Mouse (Mus musculus): ENCODE results near the gene St8sia6. TPM values are rescaled to one million over a fixed set of nuclear protein-coding genes. Genes with fewer than 3 reads are reported as not detected.

Gene St8sia6
- polyA plus RNA-seq, 1 experiment from 2014 or later: 1.7 TPM

GRCm38 (mm10) chr2:13751691-13752090, 42.2 kb downstream of the St8sia6 start:
- H3K4me1 ChIP-seq: no peaks in the 10 kb centered on the region
- no peak for DNase-seq (ENCODE audit: low spot score)
- no peaks in the 10 kb centered on the region for H3K27me3 ChIP-seq (replicated peaks; ENCODE audit: low read depth, poor library complexity, severe bottlenecking)
- H3K9me3 ChIP-seq: no peaks in the 10 kb centered on the region
- WGBS: 82% methylated on average over 1 of the region's 1 CpGs
- H3K36me3 ChIP-seq (replicated peaks): no peaks in the 10 kb centered on the region
- no peak overlapping the region for H3K27ac ChIP-seq (replicated peaks)
- no peak overlapping the region for H3K4me3 ChIP-seq

GRCm38 (mm10) chr2:13750777-13751176, 43.1 kb downstream of the St8sia6 start:
- Histone ChIP-seq H3K9me3 (no peaks in the 10 kb centered on the region), H3K4me1 (no peaks in the 10 kb centered on the region), H3K36me3 (replicated peaks) (no peaks in the 10 kb centered on the region), H3K27ac (replicated peaks) (no peak overlapping the region), H3K27me3 (replicated peaks; ENCODE audit: low read depth, poor library complexity, severe bottlenecking) (no peaks in the 10 kb centered on the region), H3K4me3 (no peak overlapping the region)
- no peak for DNase-seq (ENCODE audit: low spot score)
- 79% methylated on average over 1 of the region's 1 CpGs for WGBS

- no peak overlapping the region for H3K27ac ChIP-seq (replicated peaks)
- no peaks in the 10 kb centered on the region for H3K4me1 ChIP-seq
- no peaks in the 10 kb centered on the region for H3K36me3 ChIP-seq (replicated peaks)
- no peak for DNase-seq (ENCODE audit: low spot score)
- no peak overlapping the region for H3K4me3 ChIP-seq
- no peaks in the 10 kb centered on the region for H3K27me3 ChIP-seq (replicated peaks; ENCODE audit: low read depth, poor library complexity, severe bottlenecking)
- 66% methylated on average over 1 of the region's 1 CpGs for WGBS
- H3K9me3 ChIP-seq: no peaks in the 10 kb centered on the region
Measured at GRCm38 (mm10) chr2:13750089-13750488, 43.8 kb downstream of the St8sia6 start.

- Histone ChIP-seq H3K36me3 (replicated peaks) (no peaks in the 10 kb centered on the region), H3K27me3 (replicated peaks; ENCODE audit: low read depth, poor library complexity, severe bottlenecking) (no peaks in the 10 kb centered on the region), H3K4me1 (no peaks in the 10 kb centered on the region), H3K4me3 (no peak overlapping the region), H3K9me3 (no peaks in the 10 kb centered on the region), H3K27ac (replicated peaks) (no peak overlapping the region)
- no peak for DNase-seq (ENCODE audit: low spot score)
- WGBS: 83% methylated on average over 1 of the region's 1 CpGs
Measured at GRCm38 (mm10) chr2:13749176-13749575, 44.7 kb downstream of the St8sia6 start.

GRCm38 (mm10) chr2:13747576-13747975, 46.3 kb downstream of the St8sia6 start:
- 95% methylated on average over 1 of the region's 1 CpGs for WGBS
- Histone ChIP-seq H3K27me3 (replicated peaks; ENCODE audit: low read depth, poor library complexity, severe bottlenecking) (no peaks in the 10 kb centered on the region), H3K9me3 (no peaks in the 10 kb centered on the region), H3K36me3 (replicated peaks) (no peaks in the 10 kb centered on the region), H3K4me3 (no peak overlapping the region), H3K4me1 (no peaks in the 10 kb centered on the region), H3K27ac (replicated peaks) (no peak overlapping the region)
- DNase-seq (ENCODE audit: low spot score): no peak

GRCm38 (mm10) chr2:13746023-13746422, 47.8 kb downstream of the St8sia6 start:
- no peaks in the 10 kb centered on the region for H3K4me1 ChIP-seq
- no peaks in the 10 kb centered on the region for H3K9me3 ChIP-seq
- H3K27ac ChIP-seq (replicated peaks): no peak overlapping the region
- no peaks in the 10 kb centered on the region for H3K36me3 ChIP-seq (replicated peaks)
- no peak for DNase-seq (ENCODE audit: low spot score)
- no peaks in the 10 kb centered on the region for H3K27me3 ChIP-seq (replicated peaks; ENCODE audit: low read depth, poor library complexity, severe bottlenecking)
- WGBS: 75% methylated on average over 1 of the region's 1 CpGs
- H3K4me3 ChIP-seq: no peak overlapping the region

- 59% methylated on average over 7 of the region's 7 CpGs for WGBS
- no peaks in the 10 kb centered on the region for H3K9me3 ChIP-seq
- H3K27ac ChIP-seq (replicated peaks): no peak overlapping the region
- no peak overlapping the region for H3K4me3 ChIP-seq
- no peaks in the 10 kb centered on the region for H3K36me3 ChIP-seq (replicated peaks)
- H3K27me3 ChIP-seq (replicated peaks; ENCODE audit: low read depth, poor library complexity, severe bottlenecking): no peaks in the 10 kb centered on the region
- no peaks in the 10 kb centered on the region for H3K4me1 ChIP-seq
- DNase-seq (ENCODE audit: low spot score): no peak
Measured at GRCm38 (mm10) chr2:13738704-13739103, 55.2 kb downstream of the St8sia6 start.

GRCm38 (mm10) chr2:13727901-13728300, 66.0 kb downstream of the St8sia6 start:
- Histone ChIP-seq H3K4me1 (peaks cover 6% of the 10 kb centered on the region; the same call in 1 of the 2 replicates), H3K27me3 (replicated peaks; ENCODE audit: low read depth, poor library complexity, severe bottlenecking) (no peaks in the 10 kb centered on the region), H3K9me3 (no peaks in the 10 kb centered on the region), H3K36me3 (replicated peaks) (no peaks in the 10 kb centered on the region), H3K4me3 (no peak overlapping the region), H3K27ac (replicated peaks) (no peak overlapping the region)
- no peak for DNase-seq (ENCODE audit: low spot score)
- WGBS: 56% methylated on average over 2 of the region's 2 CpGs

- WGBS: 77% methylated on average over 3 of the region's 3 CpGs
- Histone ChIP-seq H3K27me3 (replicated peaks; ENCODE audit: low read depth, poor library complexity, severe bottlenecking) (no peaks in the 10 kb centered on the region), H3K9me3 (no peaks in the 10 kb centered on the region), H3K4me3 (no peak overlapping the region), H3K27ac (replicated peaks) (no peak overlapping the region), H3K36me3 (replicated peaks) (no peaks in the 10 kb centered on the region), H3K4me1 (peaks cover 6% of the 10 kb centered on the region; the same call in 1 of the 2 replicates)
- no peak for DNase-seq (ENCODE audit: low spot score)
Measured at GRCm38 (mm10) chr2:13725592-13725991, 68.3 kb downstream of the St8sia6 start.

- no peak overlapping the region for H3K4me3 ChIP-seq
- H3K36me3 ChIP-seq (replicated peaks): no peaks in the 10 kb centered on the region
- no peak overlapping the region for H3K27ac ChIP-seq (replicated peaks)
- no peak for DNase-seq (ENCODE audit: low spot score)
- no peaks in the 10 kb centered on the region for H3K9me3 ChIP-seq
- peaks cover 4% of the 10 kb centered on the region; the same call in 1 of the 2 replicates for H3K4me1 ChIP-seq
- WGBS: 72% methylated on average over 4 of the region's 4 CpGs
- no peaks in the 10 kb centered on the region for H3K27me3 ChIP-seq (replicated peaks; ENCODE audit: low read depth, poor library complexity, severe bottlenecking)
Measured at GRCm38 (mm10) chr2:13722241-13722640, 71.6 kb downstream of the St8sia6 start.

GRCm38 (mm10) chr2:13718628-13719185, 75.2 kb downstream of the St8sia6 start:
- H3K9me3 ChIP-seq: no peaks in the 10 kb centered on the region
- H3K27me3 ChIP-seq (replicated peaks; ENCODE audit: low read depth, poor library complexity, severe bottlenecking): no peaks in the 10 kb centered on the region
- no peak for DNase-seq (ENCODE audit: low spot score)
- H3K4me3 ChIP-seq: no peak overlapping the region
- H3K27ac ChIP-seq (replicated peaks): no peak overlapping the region
- H3K36me3 ChIP-seq (replicated peaks): no peaks in the 10 kb centered on the region
- 79% methylated on average over 6 of the region's 6 CpGs for WGBS
- no peaks in the 10 kb centered on the region for H3K4me1 ChIP-seq

GRCm38 (mm10) chr2:13708785-13709184, 85.1 kb downstream of the St8sia6 start:
- Histone ChIP-seq H3K4me3 (no peak overlapping the region), H3K36me3 (replicated peaks) (no peaks in the 10 kb centered on the region), H3K27me3 (replicated peaks; ENCODE audit: low read depth, poor library complexity, severe bottlenecking) (no peaks in the 10 kb centered on the region), H3K9me3 (no peaks in the 10 kb centered on the region), H3K27ac (replicated peaks) (no peak overlapping the region), H3K4me1 (no peaks in the 10 kb centered on the region)
- WGBS: 47% methylated on average over 1 of the region's 1 CpGs
- DNase-seq (ENCODE audit: low spot score): no peak

GRCm38 (mm10) chr2:13697514-13697913, 96.3 kb downstream of the St8sia6 start:
- no peak for DNase-seq (ENCODE audit: low spot score)
- no peak overlapping the region for H3K4me3 ChIP-seq

More at GRCm38 (mm10) chr2:13697514-13697913, 96.3 kb downstream of the St8sia6 start:
- Histone ChIP-seq H3K27ac (replicated peaks) (no peak overlapping the region), H3K9me3 (no peaks in the 10 kb centered on the region), H3K36me3 (replicated peaks) (no peaks in the 10 kb centered on the region), H3K27me3 (replicated peaks; ENCODE audit: low read depth, poor library complexity, severe bottlenecking) (no peaks in the 10 kb centered on the region), H3K4me1 (0 out of 2 replicates have a peak, but pooled peaks cover 4% of the 10 kb centered on the region)
